Mouse (Mus musculus) cerebellum, adult 9-10 months (tissue): ENCODE data around the gene Bcl2.
"Not testable (repeated sequence)": the region's sequence is repeated elsewhere in the genome, so short reads cannot be mapped to it uniquely, and the experiment has no call there.

Source experiments
- DNase-seq: peaks from one replicate; pipeline ENCODE4 v3.0.0; 2022

Gene Bcl2

GRCm38 (mm10) chr1:106713621-106714529, at the start of gene Bcl2:
TSS of gene Bcl2 (minus strand) at chr1:106714274.
- DNase-seq = peak; percentile 77

- peak; percentile 14 for DNase-seq
Observed at GRCm38 (mm10) chr1:106760750-106761149, 46.7 kb upstream of the Bcl2 start.

GRCm38 (mm10) chr1:106759572-106760435, 45.7 kb upstream of the Bcl2 start, which contains the start of gene Kdsr:
TSS of gene Kdsr (minus strand) at chr1:106759727.
- DNase-seq = peak; percentile 96

- peak; percentile 47 for DNase-seq
Observed at GRCm38 (mm10) chr1:106758734-106759571, 44.9 kb upstream of the Bcl2 start.

- no peak for DNase-seq
Observed at GRCm38 (mm10) chr1:106756633-106757032, 42.6 kb upstream of the Bcl2 start.

- no peak for DNase-seq
Observed at GRCm38 (mm10) chr1:106752013-106752412, 37.9 kb upstream of the Bcl2 start.

GRCm38 (mm10) chr1:106750656-106751055, 36.6 kb upstream of the Bcl2 start:
- DNase-seq = no peak

GRCm38 (mm10) chr1:106748555-106749315, 34.7 kb upstream of the Bcl2 start:
- DNase-seq = no peak

GRCm38 (mm10) chr1:106742980-106743379, 28.9 kb upstream of the Bcl2 start:
- no peak for DNase-seq

GRCm38 (mm10) chr1:106740735-106741134, 26.7 kb upstream of the Bcl2 start:
- no peak for DNase-seq

GRCm38 (mm10) chr1:106739810-106740209, 25.7 kb upstream of the Bcl2 start:
- no peak for DNase-seq

GRCm38 (mm10) chr1:106738092-106738491, 24.0 kb upstream of the Bcl2 start:
- no peak for DNase-seq

GRCm38 (mm10) chr1:106736211-106736610, 22.1 kb upstream of the Bcl2 start:
- DNase-seq = no peak

- peak; percentile 68 for DNase-seq
Observed at GRCm38 (mm10) chr1:106735586-106735985, 21.5 kb upstream of the Bcl2 start.

GRCm38 (mm10) chr1:106722061-106722460, 8.0 kb upstream of the Bcl2 start:
- DNase-seq = no peak

GRCm38 (mm10) chr1:106717736-106718135, 3.7 kb upstream of the Bcl2 start:
- DNase-seq = not testable (repeated sequence)

GRCm38 (mm10) chr1:106717071-106717601, 3.1 kb upstream of the Bcl2 start:
- peak; percentile 60 for DNase-seq

- no peak for DNase-seq
Observed at GRCm38 (mm10) chr1:106716141-106716540, 2.1 kb upstream of the Bcl2 start.

GRCm38 (mm10) chr1:106715111-106716083, 1.3 kb upstream of the Bcl2 start:
- DNase-seq = no peak

- peak; percentile 63 for DNase-seq
Observed at GRCm38 (mm10) chr1:106714530-106714981, 482 bp upstream of the Bcl2 start.
